Mouse (Mus musculus) ES-E14 (cell line): ENCODE measurements around the gene Galnt17. TPM values are rescaled to one million over a fixed set of nuclear protein-coding genes. Genes with fewer than 3 reads are reported as not detected.

Experiments used
- DNase-seq: peaks from one replicate; pipeline ENCODE4 v3.0.0-alpha.2; 2013; ENCODE audit warnings: low read depth, low spot score
- H3K27ac ChIP-seq: 2 replicates; pipeline ENCODE4 v1.5.1; 2012; ENCODE audit warnings: low read depth, mild to moderate bottlenecking, low read length, moderate library complexity, mixed read lengths; ENCODE audit not compliant: poor library complexity, insufficient read depth, severe bottlenecking
- H3K36me3 ChIP-seq: 2 replicates; pipeline ENCODE4 v1.6.1; 2012; ENCODE audit warnings: mild to moderate bottlenecking, low read length, moderate library complexity, mixed read lengths; ENCODE audit not compliant: control insufficient read depth, poor library complexity, insufficient read depth, severe bottlenecking
- H3K4me1 ChIP-seq, 2 experiments: fragments of 150-350 bp in 1 of 2; sonication (generic) in 1 of 2; 2 replicates each; pipeline ENCODE4 v1.6.1; 2012; ENCODE audit warnings: low read length in 2 of 2, mild to moderate bottlenecking in 1 of 2, mixed read lengths in 1 of 2; ENCODE audit not compliant: control insufficient read depth in 2 of 2, insufficient read depth in 2 of 2, poor library complexity in 1 of 2
- H3K4me3 ChIP-seq, 2 experiments: fragments of 150-350 bp in 1 of 2; sonication (generic) in 1 of 2; 2 replicates each; pipeline ENCODE4 v1.5.1; 2012; ENCODE audit warnings: low read length in 2 of 2, low read depth in 1 of 2, mild to moderate bottlenecking in 1 of 2, mixed read lengths in 1 of 2; ENCODE audit not compliant: insufficient read depth in 1 of 2, poor library complexity in 1 of 2, severe bottlenecking in 1 of 2
- H3K9ac ChIP-seq: 2 replicates; pipeline ENCODE4 v1.6.1; 2012; ENCODE audit warnings: low read depth, mild to moderate bottlenecking, low read length, mixed read lengths; ENCODE audit not compliant: poor library complexity, insufficient read depth, severe bottlenecking
- H3K9me3 ChIP-seq: fragments of 150-350 bp; sonication (generic); 2 replicates; pipeline ENCODE4 v1.6.1; 2012; ENCODE audit warnings: low read depth, mild to moderate bottlenecking, low read length; ENCODE audit not compliant: control insufficient read depth, insufficient read depth
- CHD2 ChIP-seq: IDR thresholded peaks from 2 replicates; pipeline ENCODE4 v1.6.1; 2014; ENCODE audit warnings: mild to moderate bottlenecking, low read depth, low read length, inconsistent platforms
- HCFC1 ChIP-seq: IDR thresholded peaks from 2 replicates; pipeline ENCODE4 v1.6.1; 2012; ENCODE audit warnings: low read length, inconsistent platforms, borderline replicate concordance; ENCODE audit not compliant: insufficient read depth
- MAFK ChIP-seq: IDR thresholded peaks from 2 replicates; pipeline ENCODE4 v1.6.1; 2014; ENCODE audit warnings: mild to moderate bottlenecking, low read depth, low read length, inconsistent platforms; ENCODE audit not compliant: insufficient read depth
- ZC3H11A ChIP-seq: IDR thresholded peaks from 2 replicates; pipeline ENCODE4 v1.6.1; 2012; ENCODE audit warnings: low read depth, mild to moderate bottlenecking, inconsistent platforms, low read length, borderline replicate concordance
- ZNF384 ChIP-seq: IDR thresholded peaks from 2 replicates; pipeline ENCODE4 v1.6.1; 2012; ENCODE audit warnings: low read depth, low read length, inconsistent platforms
- in situ Hi-C, 2 experiments: fragments of 600-800 bp; cut with MboI; formaldehyde crosslinking; loops; one replicate each; pipeline ENCODE4 v1.15.1; 2025; ENCODE audit warnings: low sequenced_read_pairs in 2 of 2, inconsistent platforms in 1 of 2; ENCODE audit not compliant: unreplicated experiment in 2 of 2
- total RNA-seq: library from RNA; depleted of rRNA; stranded (reverse); fragments of 300-350 nt; gene quantifications from 2 replicates; pipeline ENCODE4 v1.2.3, GENCODE M21; 2012

Galnt17 gene
- total RNA-seq, 1 experiment, result 2.2 TPM

GRCm38 (mm10) chr5:131280349-131280748 is 27.9 kb downstream of the Galnt17 start:
- in situ Hi-C loops, result no loop called here

GRCm38 (mm10) chr5:131279286-131279685 is 29.0 kb downstream of the Galnt17 start:
- TF ChIP-seq MAFK, result no peak
- TF ChIP-seq HCFC1, result no peak
- no peak for TF ChIP-seq ZNF384
- no peak for TF ChIP-seq ZC3H11A
- TF ChIP-seq CHD2, result no peak
- Histone ChIP-seq H3K36me3 (no peaks in the 10 kb centered on the region), H3K4me1 (no peaks in the 10 kb centered on the region), H3K4me3 (no peak overlapping the region), H3K9me3 (no peaks in the 10 kb centered on the region), H3K27ac (no peak overlapping the region), H3K9ac (no peak overlapping the region)
- in situ Hi-C loops, result no loop called here
- DNase-seq, result no peak

More at GRCm38 (mm10) chr5:131280349-131280748, 27.9 kb downstream of the Galnt17 start:
- no peak for TF ChIP-seq HCFC1
- peak; percentile 55 for TF ChIP-seq ZC3H11A
- Histone ChIP-seq H3K4me3 (no peak overlapping the region), H3K27ac (no peak overlapping the region), H3K9me3 (no peaks in the 10 kb centered on the region), H3K36me3 (no peaks in the 10 kb centered on the region), H3K9ac (no peak overlapping the region), H3K4me1 (no peaks in the 10 kb centered on the region)
- DNase-seq, result peak; percentile 34

GRCm38 (mm10) chr5:131277227-131277626 is 31.1 kb downstream of the Galnt17 start:
- no peaks in the 10 kb centered on the region for H3K4me1 ChIP-seq
- no peaks in the 10 kb centered on the region for H3K9me3 ChIP-seq
- no peaks in the 10 kb centered on the region for H3K36me3 ChIP-seq
- no peak overlapping the region for H3K9ac ChIP-seq
- no peak for TF ChIP-seq HCFC1
- no peak for TF ChIP-seq CHD2
- TF ChIP-seq ZNF384, result no peak
- in situ Hi-C loops, result no loop called here
- no peak overlapping the region for H3K4me3 ChIP-seq
- no peak overlapping the region for H3K27ac ChIP-seq
- no peak for DNase-seq

- no peak overlapping the region for H3K4me3 ChIP-seq
- H3K36me3 ChIP-seq, result no peaks in the 10 kb centered on the region
- no peaks in the 10 kb centered on the region for H3K9me3 ChIP-seq
- H3K4me1 ChIP-seq, result no peaks in the 10 kb centered on the region
- TF ChIP-seq CHD2 (no peak), MAFK (no peak), ZC3H11A (no peak), ZNF384 (no peak), HCFC1 (no peak)
- in situ Hi-C loops, result no loop called here
- no peak for DNase-seq
- H3K27ac ChIP-seq, result no peak overlapping the region
- H3K9ac ChIP-seq, result no peak overlapping the region
Measured at GRCm38 (mm10) chr5:131266291-131266690, 42.0 kb downstream of the Galnt17 start.

- no peaks in the 10 kb centered on the region for H3K36me3 ChIP-seq
- DNase-seq, result no peak
- no peak overlapping the region for H3K9ac ChIP-seq
- in situ Hi-C loops, result no loop called here
- H3K4me1 ChIP-seq, result no peaks in the 10 kb centered on the region
- no peak overlapping the region for H3K4me3 ChIP-seq
- H3K27ac ChIP-seq, result no peak overlapping the region
- TF ChIP-seq HCFC1 (no peak), ZC3H11A (no peak), ZNF384 (no peak), MAFK (no peak), CHD2 (no peak)
- no peaks in the 10 kb centered on the region for H3K9me3 ChIP-seq
Measured at GRCm38 (mm10) chr5:131264145-131264544, 44.2 kb downstream of the Galnt17 start.
